11 mouse cellular contexts compared by ENCODE assay signal in the genomic region with DNA sequence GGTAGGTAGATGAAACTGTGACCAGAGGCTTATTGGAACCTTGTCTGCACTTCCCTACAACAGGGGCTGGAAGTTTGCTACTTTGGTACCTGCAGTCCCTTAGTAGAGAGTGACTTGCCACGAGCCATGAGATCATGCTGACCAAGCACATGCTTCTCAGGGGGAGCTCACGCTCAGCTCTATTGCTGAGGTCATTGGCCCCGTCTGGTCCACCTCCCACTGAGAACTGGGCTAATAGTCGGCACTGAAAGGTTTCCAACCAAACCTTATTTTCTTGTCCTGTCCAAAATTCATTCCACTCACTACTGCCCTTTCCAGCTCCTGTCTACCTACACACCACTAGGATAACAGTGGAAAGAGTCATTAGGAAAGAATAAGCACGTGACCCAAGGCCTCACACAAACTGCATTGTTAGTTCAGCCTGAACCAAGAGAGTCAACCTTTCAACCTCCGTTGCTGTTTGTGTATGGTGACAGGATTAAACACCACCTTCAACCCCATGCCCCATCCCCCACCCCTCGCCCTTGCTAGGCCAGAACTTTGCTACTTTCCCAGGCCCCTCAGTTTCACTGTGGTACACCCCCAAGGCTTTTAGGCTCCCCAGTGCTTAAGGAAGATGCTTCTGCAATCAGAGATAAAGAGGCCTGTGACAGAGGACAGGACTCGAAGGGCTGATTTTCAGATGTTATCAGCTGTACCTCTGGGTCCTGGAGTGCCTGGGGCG. TPM values are rescaled to one million over a fixed set of nuclear protein-coding genes. Genes with fewer than 3 reads are reported as not detected.
A peak's percentile ranks its signal among the peaks of the same experiment; 100 is the strongest.
DNase-seq lines count a peak whose midpoint lies in the region; ATAC-seq and TF ChIP-seq lines count a peak whose summit lies in the region.
"Had no signal": no experiment of that assay in that cellular context is flagged by ENCODE, and none has a peak within 500 bp of the region (broad histone marks: within the 10 kb centered on the region; RNA-seq: fewer than 3 reads in every experiment).

No protein-coding gene starts in this region.

- H3K9me3 ChIP-seq in midbrain, embryonic 14.5 days (ENCODE audit: control insufficient read depth, low read length) = no peaks in the 10 kb centered on the region
- H3K9me3 ChIP-seq: neural tube, embryonic 13.5 days had no signal

- H3K36me3 ChIP-seq in midbrain, embryonic 14.5 days (ENCODE audit: control insufficient read depth, insufficient read depth, low read length) = 0 out of 2 replicates have a peak, but pooled peaks cover 6% of the 10 kb centered on the region

- H3K27me3 ChIP-seq in midbrain, embryonic 14.5 days (ENCODE audit: control insufficient read depth, insufficient read depth, low read length) = no peaks in the 10 kb centered on the region
- H3K27me3 ChIP-seq: neural tube, embryonic 13.5 days had no signal

- no peak overlapping the region for H3K4me2 ChIP-seq in midbrain, embryonic 14.5 days (ENCODE audit: low read length)
- H3K4me2 ChIP-seq: neural tube, embryonic 13.5 days had no signal

- H3K4me1 ChIP-seq in midbrain, embryonic 14.5 days (ENCODE audit: control insufficient read depth, insufficient read depth, low read length) = no peaks in the 10 kb centered on the region
- H3K4me1 ChIP-seq: neural tube, embryonic 13.5 days had no signal

- 30% methylated on average over 9 of the region's 9 CpGs for WGBS in midbrain, embryonic 14.5 days

- no peak for TF ChIP-seq CTCF in gastrocnemius, adult 2 months (IDR thresholded peaks at IDR 0.05)

- H3K27ac ChIP-seq in gastrocnemius, adult 2 months = peak overlapping the region; percentile 46
- no peak overlapping the region for H3K27ac ChIP-seq in midbrain, embryonic 14.5 days (replicated peaks; ENCODE audit: low read depth, low read length)
- H3K27ac ChIP-seq: neural tube, embryonic 13.5 days had no signal

- intact Hi-C loops in gastrocnemius, adult 2 months (cut with DNase I) = no loop called here

- no peak for ATAC-seq in midbrain, embryonic 14.5 days (ENCODE audit: low FRiP score, low TSS enrichment)

- no peak overlapping the region for H3K4me3 ChIP-seq in gastrocnemius, adult 2 months
- no peak overlapping the region for H3K4me3 ChIP-seq in midbrain, embryonic 14.5 days (replicated peaks; ENCODE audit: low read depth, low read length)
- H3K4me3 ChIP-seq: neural tube, embryonic 13.5 days had no signal

- no peak overlapping the region for H3K9ac ChIP-seq in midbrain, embryonic 14.5 days (replicated peaks; ENCODE audit: low read length)
- H3K9ac ChIP-seq: neural tube, embryonic 13.5 days had no signal

- DNase-seq in gastrocnemius, adult 2 months = no peak
- DNase-seq in gastrocnemius, postnatal 10 days = no peak
- DNase-seq in ZHBTc4 (ENCODE audit: low read depth, low spot score) = peak; percentile 63
- DNase-seq in kidney, postnatal 14 days = peak; percentile 68
- DNase-seq in midbrain, embryonic 14.5 days = peak; percentile 11
- DNase-seq in adrenal gland, adult 18-20 months (ENCODE audit: low spot score in 2 of 2) = no peak
- DNase-seq in layer of hippocampus, adult 8-10 months (ENCODE audit: low spot score in 2 of 2) = no peak
- DNase-seq in cerebellum, postnatal 14 days = no peak
- DNase-seq: layer of hippocampus, adult 9-11 months; lung, postnatal 10 days had no signal

RNA-seq across cellular contexts. Expression of gene Trip12, which starts 11.4 kb away (rescaled TPM):
- 100 to 1,000 TPM; 194 to 206 TPM for total RNA-seq in gastrocnemius, adult 2 months (2021)
- total RNA-seq in gastrocnemius, postnatal 10 days (2021) = 100 to 1,000 TPM; 198 to 241 TPM
- polyA plus RNA-seq in midbrain, embryonic 14.5 days (2014; fragmentation: Nextera tagmentation; extraction: Ambion mirVana) = 62.0 and 79.0 TPM in 2 replicates
- 100 to 1,000 TPM; 197 to 229 TPM for total RNA-seq in adrenal gland, adult 18-20 months (2021)
- total RNA-seq in layer of hippocampus, adult 8-10 months (2022) = 100 to 1,000 TPM; 183 to 241 (median 215) TPM

RNA-seq across cellular contexts. Expression of gene Fbxo36, which starts 12.0 kb away (rescaled TPM):
- 1 to 10 TPM; 1.9 to 4.1 TPM for total RNA-seq in gastrocnemius, adult 2 months (2021)
- 1 to 10 TPM; 2.1 to 2.3 TPM for total RNA-seq in gastrocnemius, postnatal 10 days (2021)
- 4.0 and 6.3 TPM in 2 replicates for polyA plus RNA-seq in midbrain, embryonic 14.5 days (2014; fragmentation: Nextera tagmentation; extraction: Ambion mirVana)
- 10 to 100 TPM; 11.2 to 19.9 TPM for total RNA-seq in adrenal gland, adult 18-20 months (2021)
- 1 to 10 TPM; 1.7 to 5.4 (median 3.5) TPM for total RNA-seq in layer of hippocampus, adult 8-10 months (2022)

Comparison
In these comparisons a context has a peak if more than half of its experiments do, and no peak if none do; other contexts are left out.
1. DNase-seq: peak in ZHBTc4 (single experiment), kidney, postnatal 14 days (single experiment) and midbrain, embryonic 14.5 days (single experiment); none in gastrocnemius, adult 2 months (single experiment), gastrocnemius, postnatal 10 days (single experiment), adrenal gland, adult 18-20 months (0 of 2), layer of hippocampus, adult 8-10 months (0 of 2) and cerebellum, postnatal 14 days (0 of 2).